Mouse (Mus musculus): ENCODE measurements around the gene Gk5. TPM values are rescaled to one million over a fixed set of nuclear protein-coding genes. Genes with fewer than 3 reads are reported as not detected.

The Gk5 gene
- polyA plus RNA-seq, 1 experiment: 1.5 TPM

DNA sequence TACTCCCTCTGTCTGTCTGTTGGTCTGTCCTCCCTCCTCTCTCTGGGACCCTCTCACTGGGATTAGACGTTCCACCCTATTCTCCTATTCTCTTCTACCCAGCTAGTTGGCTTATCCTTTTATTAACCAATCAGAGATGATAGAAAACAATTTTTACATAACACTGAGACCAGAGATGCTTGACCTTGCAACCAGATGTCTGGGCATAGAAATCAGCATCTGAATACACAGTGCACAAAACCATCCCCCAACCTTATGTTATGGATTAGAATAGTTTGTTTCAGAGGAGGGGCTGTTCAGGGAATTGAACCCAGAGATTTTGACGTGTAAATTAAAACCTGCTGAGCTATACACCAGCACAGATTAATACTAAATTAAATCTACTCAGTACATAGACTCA, 111.1 kb downstream of the Gk5 start:
- DNase-seq (ENCODE audit: low read depth in 1 of 2, low spot score in 2 of 2): no peak
- TF ChIP-seq CTCF (IDR thresholded peaks at IDR 0.05; ENCODE audit: extremely low read depth, insufficient read depth, insufficient read length, insufficient replicate concordance) (no peak), POLR2A (IDR thresholded peaks at IDR 0.05; ENCODE audit: low read depth, low read length) (no peak)
- 88% methylated on average over 2 of the region's 2 CpGs for WGBS
- Histone ChIP-seq H3K4me3 (ENCODE audit: extremely low read depth, insufficient read depth, insufficient read length) (no peak overlapping the region), H3K36me3 (ENCODE audit: control insufficient read depth, insufficient read depth, low read length) (no peaks in the 10 kb centered on the region), H3K27ac (ENCODE audit: insufficient read depth, low read length) (no peak overlapping the region), H3K27me3 (ENCODE audit: control insufficient read depth, insufficient read depth, low read length) (no peaks in the 10 kb centered on the region), H3K4me1 (ENCODE audit: control insufficient read depth, insufficient read depth, insufficient read length) (no peaks in the 10 kb centered on the region)

Other genes starting within 250 kb of the Gk5 start
- gene Xrn1, start 164.6 kb upstream of the Gk5 start, polyA plus RNA-seq (2012; rRNA removed): 2.5 and 3.0 TPM in 2 replicates
- 11.8 and 17.0 TPM in 2 replicates for gene Tfdp2, start 76.9 kb downstream of the Gk5 start, polyA plus RNA-seq (2012; rRNA removed)
- 68.2 and 118 TPM in 2 replicates for gene Atp1b3, start 245.1 kb downstream of the Gk5 start, polyA plus RNA-seq (2012; rRNA removed)

All from spleen, adult 2 months (tissue).